Mouse (Mus musculus): ENCODE measurements around the gene Psmb1.

GRCm38 (mm10) chr17:15455203-15455602 lies 44.3 kb downstream of the Psmb1 start:
- no peak for TF ChIP-seq CTCF (IDR thresholded peaks at IDR 0.05; ENCODE audit: control insufficient read depth, insufficient read depth, insufficient replicate concordance, low read depth, low read length)
- TF ChIP-seq POLR2A (IDR thresholded peaks at IDR 0.05; ENCODE audit: control insufficient read depth, low read depth, low read length), result no peak
